Mouse (Mus musculus) monocyte, adult 5-6 weeks (primary cell): ENCODE results near the gene Plac1. TPM values are rescaled to one million over a fixed set of nuclear protein-coding genes. Genes with fewer than 3 reads are reported as not detected.

Source experiments
- total RNA-seq: library from RNA; stranded (forward); fragments of 200-1000, 200-491, 200-594 nt; gene quantifications from 3 replicates; pipeline ENCODE4 v1.2.3, GENCODE M21; 2017

The Plac1 gene
- total RNA-seq, 1 experiment from 2014 or later = not detected

Other genes starting within 250 kb of the Plac1 start
- 2.1 to 3.1 TPM (median 2.8 TPM) in 3 replicates for gene Fam122b, start 29.7 kb upstream of the Plac1 start, total RNA-seq
- not detected in 3 replicates for gene Fam122c, start 33.3 kb upstream of the Plac1 start, total RNA-seq
- gene Mospd1, start 130.4 kb upstream of the Plac1 start, total RNA-seq = 17.1 to 26.5 TPM (median 20.0 TPM) in 3 replicates
- not detected in 3 replicates for gene Etd, start 194.8 kb upstream of the Plac1 start, total RNA-seq